Mouse (Mus musculus): Measurements from ENCODE around the gene Thop1. TPM values are rescaled to one million over a fixed set of nuclear protein-coding genes. Genes with fewer than 3 reads are reported as not detected.
"Not testable (repeated sequence)": the region's sequence is repeated elsewhere in the genome, so short reads cannot be mapped to it uniquely, and the experiment has no call there.

The Thop1 gene
- polyA plus RNA-seq, 1 experiment from 2014 or later = 54.1 TPM

DNA sequence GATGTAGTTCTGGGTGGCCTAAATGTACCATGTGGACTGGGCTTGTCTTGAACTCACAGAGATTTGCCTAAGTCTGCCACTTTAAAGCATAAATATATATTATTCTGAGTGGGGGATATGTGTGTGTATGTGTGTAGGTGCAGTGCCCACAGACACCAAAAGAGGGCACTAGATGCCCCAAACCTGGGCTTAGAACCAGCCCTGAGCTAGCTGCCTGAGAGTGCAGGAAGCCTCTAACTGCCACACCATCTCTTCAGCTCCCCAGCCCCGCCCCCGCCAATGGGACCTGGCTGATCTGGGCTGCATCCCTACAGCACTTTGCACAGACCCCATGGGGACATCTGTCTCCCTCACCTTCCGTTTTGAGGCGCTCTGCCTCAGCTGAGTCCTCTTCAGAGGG is 19.2 kb upstream of the Thop1 start:
- Histone ChIP-seq H3K4me1 (replicated peaks; ENCODE audit: control insufficient read depth, insufficient read depth, low read length) (no peaks in the 10 kb centered on the region), H3K4me3 (ENCODE audit: low read depth, low read length) (no peak overlapping the region), H3K4me2 (ENCODE audit: low read length) (no peak overlapping the region), H3K9ac (ENCODE audit: low read length) (no peak overlapping the region), H3K36me3 (ENCODE audit: control insufficient read depth, insufficient read depth, low read length) (peaks cover 69% of the 10 kb centered on the region), H3K9me3 (ENCODE audit: control insufficient read depth, low read length) (no peaks in the 10 kb centered on the region), H3K27ac (ENCODE audit: low read depth) (no peak overlapping the region), H3K27me3 (replicated peaks; ENCODE audit: control insufficient read depth, insufficient read depth, low read length) (no peaks in the 10 kb centered on the region)
- no peak for ATAC-seq (replicated peaks; ENCODE audit: low FRiP score, low TSS enrichment, low read depth)
- no peak for DNase-seq (ENCODE audit: low spot score)
- WGBS = 83% methylated on average over 4 of the region's 4 CpGs

DNA sequence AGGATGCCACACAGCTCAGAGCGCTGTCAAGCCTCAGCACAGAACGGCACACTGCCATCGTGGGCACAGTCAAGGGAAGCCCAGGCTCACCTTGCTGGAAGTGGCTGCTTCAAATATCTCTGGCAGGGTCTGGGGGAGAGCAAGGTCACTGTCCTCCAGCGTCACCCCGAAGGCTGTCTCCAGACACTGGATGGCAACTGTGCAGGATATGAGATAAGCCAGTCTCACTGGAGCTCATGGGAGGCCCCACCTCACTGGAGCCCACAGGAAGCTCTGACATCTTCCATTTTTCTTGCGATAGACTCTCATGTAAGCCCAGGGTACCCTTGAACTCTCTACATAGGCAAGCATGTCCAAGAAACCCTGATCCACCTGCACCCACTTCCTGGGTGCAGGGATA is 18.7 kb upstream of the Thop1 start:
- Histone ChIP-seq H3K36me3 (ENCODE audit: control insufficient read depth, insufficient read depth, low read length) (peaks cover 64% of the 10 kb centered on the region), H3K4me2 (ENCODE audit: low read length) (no peak overlapping the region), H3K4me3 (ENCODE audit: low read depth, low read length) (no peak overlapping the region), H3K27ac (ENCODE audit: low read depth) (no peak overlapping the region), H3K9ac (ENCODE audit: low read length) (no peak overlapping the region), H3K4me1 (replicated peaks; ENCODE audit: control insufficient read depth, insufficient read depth, low read length) (no peaks in the 10 kb centered on the region), H3K9me3 (ENCODE audit: control insufficient read depth, low read length) (no peaks in the 10 kb centered on the region), H3K27me3 (replicated peaks; ENCODE audit: control insufficient read depth, insufficient read depth, low read length) (no peaks in the 10 kb centered on the region)
- WGBS = 93% methylated on average over 6 of the region's 6 CpGs
- DNase-seq (ENCODE audit: low spot score) = no peak
- ATAC-seq (replicated peaks; ENCODE audit: low FRiP score, low TSS enrichment, low read depth) = no peak

DNA sequence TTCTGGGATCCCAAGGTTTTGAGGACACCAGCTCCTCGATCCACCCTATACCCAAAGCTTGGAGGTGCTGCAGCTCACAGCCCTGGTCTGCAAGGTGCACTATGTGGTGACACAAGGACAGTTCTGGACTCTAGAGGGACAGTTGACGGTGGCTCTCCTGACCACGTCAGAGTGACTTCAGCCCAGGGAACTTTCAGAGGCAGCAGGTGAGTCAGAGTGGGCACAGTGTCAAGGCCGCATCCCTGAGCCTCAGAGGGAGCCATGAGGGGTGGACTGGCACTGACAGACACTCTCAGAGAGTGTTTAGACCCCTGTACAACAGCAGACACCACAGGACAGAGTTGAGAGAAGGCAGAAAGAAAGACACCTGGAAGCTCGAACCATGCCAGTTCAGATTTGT is 17.3 kb upstream of the Thop1 start:
- no peak overlapping the region for H3K4me2 ChIP-seq (ENCODE audit: low read length)
- no peak overlapping the region for H3K27ac ChIP-seq (ENCODE audit: low read depth)
- H3K9me3 ChIP-seq (ENCODE audit: control insufficient read depth, low read length) = no peaks in the 10 kb centered on the region
- WGBS = 91% methylated on average over 5 of the region's 5 CpGs
- H3K9ac ChIP-seq (ENCODE audit: low read length) = no peak overlapping the region
- H3K36me3 ChIP-seq (ENCODE audit: control insufficient read depth, insufficient read depth, low read length) = peaks cover 50% of the 10 kb centered on the region
- no peaks in the 10 kb centered on the region for H3K27me3 ChIP-seq (replicated peaks; ENCODE audit: control insufficient read depth, insufficient read depth, low read length)
- H3K4me1 ChIP-seq (replicated peaks; ENCODE audit: control insufficient read depth, insufficient read depth, low read length) = no peaks in the 10 kb centered on the region
- DNase-seq (ENCODE audit: low spot score) (no peak), ATAC-seq (replicated peaks; ENCODE audit: low FRiP score, low TSS enrichment, low read depth) (no peak)
- H3K4me3 ChIP-seq (ENCODE audit: low read depth, low read length) = no peak overlapping the region

DNA sequence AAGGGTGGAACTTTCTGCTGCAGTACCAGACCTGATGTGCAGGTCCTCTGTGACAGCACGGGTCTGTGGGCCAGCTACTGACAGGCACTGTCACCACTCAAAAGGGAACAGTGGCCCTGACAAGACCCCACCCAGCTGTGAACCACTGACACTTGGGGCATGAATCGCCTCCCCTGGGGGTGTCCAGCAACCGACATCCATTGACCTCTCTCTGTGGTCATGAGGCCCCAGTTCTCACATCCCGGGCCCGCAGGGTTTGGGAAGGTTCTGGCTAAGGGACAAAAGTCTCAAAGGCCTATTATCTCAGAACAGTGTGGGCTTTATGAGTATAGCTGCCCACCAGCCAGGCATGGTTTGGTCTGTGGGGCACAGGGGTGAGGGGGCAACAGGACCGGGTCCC is 14.7 kb upstream of the Thop1 start:
- H3K27ac ChIP-seq (ENCODE audit: low read depth) = no peak overlapping the region
- ATAC-seq (replicated peaks; ENCODE audit: low FRiP score, low TSS enrichment, low read depth) = no peak
- H3K4me2 ChIP-seq (ENCODE audit: low read length) = no peak overlapping the region
- no peak overlapping the region for H3K9ac ChIP-seq (ENCODE audit: low read length)
- no peaks in the 10 kb centered on the region for H3K27me3 ChIP-seq (replicated peaks; ENCODE audit: control insufficient read depth, insufficient read depth, low read length)
- no peaks in the 10 kb centered on the region for H3K9me3 ChIP-seq (ENCODE audit: control insufficient read depth, low read length)
- no peak for DNase-seq (ENCODE audit: low spot score)
- WGBS = 88% methylated on average over 6 of the region's 6 CpGs
- peaks cover 24% of the 10 kb centered on the region for H3K36me3 ChIP-seq (ENCODE audit: control insufficient read depth, insufficient read depth, low read length)
- no peak overlapping the region for H3K4me3 ChIP-seq (ENCODE audit: low read depth, low read length)
- H3K4me1 ChIP-seq (replicated peaks; ENCODE audit: control insufficient read depth, insufficient read depth, low read length) = peaks cover 13% of the 10 kb centered on the region

DNA sequence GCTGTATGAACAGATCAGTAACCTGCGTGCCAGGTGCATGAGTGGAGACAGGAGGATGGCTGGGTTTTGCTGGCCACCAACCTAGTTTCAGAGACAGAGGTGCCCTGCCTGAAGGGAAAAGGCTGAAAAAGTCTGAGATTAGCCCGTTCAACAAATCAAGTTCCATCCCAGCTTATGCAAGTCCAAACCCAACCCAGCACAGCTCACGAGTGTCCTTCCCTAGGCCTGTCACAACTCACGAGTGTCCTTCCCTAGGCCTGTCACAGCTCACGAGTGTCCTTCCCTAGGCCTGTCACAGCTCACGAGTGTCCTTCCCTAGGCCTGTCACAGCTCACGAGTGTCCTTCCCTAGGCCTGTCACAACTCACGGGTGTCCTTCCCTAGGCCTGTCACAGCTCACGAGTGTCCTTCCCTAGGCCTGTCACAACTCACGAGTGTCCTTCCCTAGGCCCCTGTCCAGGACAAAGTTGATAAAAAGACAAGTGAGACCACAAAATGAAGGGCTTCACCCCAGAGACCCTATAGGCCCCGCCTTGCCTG is 14.0 kb upstream of the Thop1 start:
- DNase-seq (ENCODE audit: low spot score); H3K9ac ChIP-seq (ENCODE audit: low read length); H3K4me2 ChIP-seq (ENCODE audit: low read length); H3K27me3 ChIP-seq (replicated peaks; ENCODE audit: control insufficient read depth, insufficient read depth, low read length); H3K27ac ChIP-seq (ENCODE audit: low read depth); H3K9me3 ChIP-seq (ENCODE audit: control insufficient read depth, low read length); H3K4me3 ChIP-seq (ENCODE audit: low read depth, low read length); ATAC-seq (replicated peaks; ENCODE audit: low FRiP score, low TSS enrichment, low read depth): not testable (repeated sequence)
- peaks cover 13% of the 10 kb centered on the region for H3K4me1 ChIP-seq (replicated peaks; ENCODE audit: control insufficient read depth, insufficient read depth, low read length)
- 88% methylated on average over 9 of the region's 11 CpGs for WGBS
- peaks cover 17% of the 10 kb centered on the region for H3K36me3 ChIP-seq (ENCODE audit: control insufficient read depth, insufficient read depth, low read length)

DNA sequence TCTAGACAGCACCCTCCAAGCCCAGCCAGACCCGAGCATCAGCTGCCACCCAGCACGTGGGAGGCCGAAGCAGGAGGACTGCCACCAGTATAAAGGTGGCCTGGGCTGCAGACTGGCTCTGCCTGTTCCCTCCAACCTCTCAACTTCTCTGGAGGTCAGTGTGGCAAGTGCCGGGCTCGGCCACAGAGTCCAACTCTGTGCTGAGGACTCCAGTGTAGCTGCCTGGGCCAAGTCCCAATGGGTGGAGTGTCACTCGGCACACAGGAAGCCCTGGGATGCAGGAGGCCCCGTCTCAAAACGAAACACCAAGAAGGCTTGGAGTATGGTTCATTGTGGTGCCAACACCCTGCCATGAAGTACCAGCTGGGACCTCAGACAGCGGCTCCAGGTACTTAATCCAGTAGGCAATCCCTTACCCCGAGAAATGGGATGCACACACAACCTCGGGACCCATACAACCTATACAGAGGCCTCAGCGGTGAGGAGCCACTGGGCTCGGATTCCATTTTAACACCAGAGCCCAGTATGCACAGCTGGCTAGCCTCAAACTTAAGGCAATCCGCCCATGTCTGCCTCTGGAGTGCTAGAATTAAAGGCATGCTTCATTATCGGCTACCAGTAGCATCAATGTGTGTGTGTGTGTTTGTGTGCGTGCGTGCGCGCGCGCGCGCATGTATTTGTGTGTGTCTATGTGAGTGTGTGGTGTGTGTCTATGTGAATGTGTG is 12.3 kb upstream of the Thop1 start:
- 93% methylated on average over 23 of the region's 23 CpGs for WGBS
- ATAC-seq (replicated peaks; ENCODE audit: low FRiP score, low TSS enrichment, low read depth) = no peak

DNA sequence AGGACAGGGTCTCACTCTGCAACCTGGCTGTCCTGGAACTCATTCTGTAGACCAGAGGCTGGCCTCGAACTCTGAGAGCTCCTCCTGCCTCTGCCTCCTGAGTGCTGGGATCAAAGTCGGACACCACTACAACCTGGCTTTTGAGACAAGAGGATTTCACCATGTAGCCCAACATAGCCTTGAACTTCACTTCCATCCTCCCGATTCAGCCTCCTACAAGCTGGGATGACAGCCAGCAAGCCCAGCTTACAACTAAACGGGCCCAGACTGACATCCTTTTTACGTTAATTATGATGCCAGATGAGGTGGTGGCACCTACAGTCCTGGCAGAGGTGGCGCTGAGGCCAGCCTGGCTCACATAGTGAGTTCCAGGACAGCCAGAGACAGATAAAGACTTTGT is 10.9 kb upstream of the Thop1 start:
- Histone ChIP-seq H3K27me3 (replicated peaks; ENCODE audit: control insufficient read depth, insufficient read depth, low read length) (no peaks in the 10 kb centered on the region), H3K9ac (ENCODE audit: low read length) (peak overlapping the region; percentile 82), H3K27ac (ENCODE audit: low read depth) (no peak overlapping the region), H3K4me1 (replicated peaks; ENCODE audit: control insufficient read depth, insufficient read depth, low read length) (peaks cover 13% of the 10 kb centered on the region), H3K9me3 (ENCODE audit: control insufficient read depth, low read length) (no peaks in the 10 kb centered on the region), H3K36me3 (ENCODE audit: control insufficient read depth, insufficient read depth, low read length) (no peaks in the 10 kb centered on the region), H3K4me2 (ENCODE audit: low read length) (peak overlapping the region; percentile 87), H3K4me3 (ENCODE audit: low read depth, low read length) (peak overlapping the region; percentile 90)
- ATAC-seq (replicated peaks; ENCODE audit: low FRiP score, low TSS enrichment, low read depth) (no peak), DNase-seq (ENCODE audit: low spot score) (no peak)
- 87% methylated on average over 6 of the region's 6 CpGs for WGBS

More for the DNA sequence above, 12.3 kb upstream of the Thop1 start:
- no peak overlapping the region for H3K9ac ChIP-seq (ENCODE audit: low read length)
- no peaks in the 10 kb centered on the region for H3K27me3 ChIP-seq (replicated peaks; ENCODE audit: control insufficient read depth, insufficient read depth, low read length)
- no peak for DNase-seq (ENCODE audit: low spot score)
- peaks cover 13% of the 10 kb centered on the region for H3K4me1 ChIP-seq (replicated peaks; ENCODE audit: control insufficient read depth, insufficient read depth, low read length)
- H3K4me2 ChIP-seq (ENCODE audit: low read length) = no peak overlapping the region
- H3K36me3 ChIP-seq (ENCODE audit: control insufficient read depth, insufficient read depth, low read length) = 0 out of 2 replicates have a peak, but pooled peaks cover under 1% of the 10 kb centered on the region
- no peak overlapping the region for H3K27ac ChIP-seq (ENCODE audit: low read depth)
- no peak overlapping the region for H3K4me3 ChIP-seq (ENCODE audit: low read depth, low read length)
- H3K9me3 ChIP-seq (ENCODE audit: control insufficient read depth, low read length) = no peaks in the 10 kb centered on the region

DNA sequence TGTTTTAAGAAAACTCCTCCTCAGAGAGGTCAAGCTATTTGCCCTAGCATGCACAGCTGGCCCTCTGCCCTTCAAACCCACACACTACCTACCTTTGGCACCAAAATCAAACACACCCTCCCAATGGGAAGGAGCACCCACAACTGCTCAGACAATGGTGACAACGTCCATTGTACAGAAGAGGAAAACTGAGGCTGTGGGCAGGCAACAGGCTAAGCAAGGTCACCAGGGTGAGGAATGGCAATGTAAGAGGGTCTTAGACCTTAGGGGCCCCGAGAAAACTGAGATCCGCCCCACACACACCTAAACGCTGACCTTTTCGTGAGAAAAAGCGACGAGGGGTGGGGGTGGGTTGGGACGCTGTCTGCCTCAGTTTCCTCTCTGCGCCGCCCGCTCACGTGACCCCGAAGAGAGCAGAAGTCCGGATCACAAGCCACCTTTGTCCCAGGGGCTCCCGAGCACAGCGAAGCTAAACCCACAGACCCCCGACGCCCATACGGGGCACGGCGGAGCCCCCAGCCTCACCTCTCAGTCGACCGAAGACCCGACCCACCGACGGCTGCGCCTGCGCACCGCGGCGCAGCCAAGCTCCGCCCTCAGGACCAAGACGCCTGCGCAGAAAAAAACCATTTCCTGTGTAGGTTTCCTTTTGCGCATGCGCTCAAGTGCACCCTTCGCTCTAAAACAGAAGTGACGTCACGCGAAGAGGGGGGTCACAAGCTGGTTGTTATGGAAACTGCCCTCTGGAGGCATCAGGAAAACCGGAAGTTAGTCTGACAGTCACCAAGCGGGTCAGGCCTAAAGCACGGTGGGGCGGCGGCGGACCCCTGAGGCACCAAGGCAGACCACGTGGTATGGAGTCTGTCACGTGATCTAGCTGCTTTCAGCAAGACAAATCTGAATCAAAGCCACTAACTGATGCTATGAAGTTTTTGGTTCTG is 10.0 kb upstream of the Thop1 start, which contains the start of gene Sgta:
Gene Sgta, minus strand, starts transcription at position 579 of the 941 bp plus-strand sequence.
- Histone ChIP-seq H3K27ac (ENCODE audit: low read depth) (peak within 1 kb of the TSS; percentile 38), H3K4me1 (replicated peaks; ENCODE audit: control insufficient read depth, insufficient read depth, low read length) (peaks cover 13% of the 10 kb centered on the region), H3K4me2 (ENCODE audit: low read length) (peak within 1 kb of the TSS; percentile 87), H3K36me3 (ENCODE audit: control insufficient read depth, insufficient read depth, low read length) (no peaks in the 10 kb centered on the region), H3K9ac (ENCODE audit: low read length) (peak within 1 kb of the TSS; percentile 82), H3K9me3 (ENCODE audit: control insufficient read depth, low read length) (no peaks in the 10 kb centered on the region), H3K27me3 (replicated peaks; ENCODE audit: control insufficient read depth, insufficient read depth, low read length) (no peaks in the 10 kb centered on the region), H3K4me3 (ENCODE audit: low read depth, low read length) (peak within 1 kb of the TSS; percentile 90)
- DNase-seq (ENCODE audit: low spot score) (peak; percentile 99), ATAC-seq (replicated peaks; ENCODE audit: low FRiP score, low TSS enrichment, low read depth) (peak; percentile 96)
- WGBS = under 1% methylated on average over 48 of the region's 48 CpGs
